In genomic region chr16:64873416-64874305, GRCm38 (mm10) we compare ENCODE assay signal across 7 mouse cellular contexts. TPM values are rescaled to one million over a fixed set of nuclear protein-coding genes. Genes with fewer than 3 reads are reported as not detected.
DNase-seq lines count a peak whose midpoint lies in the region; ATAC-seq lines count a peak whose summit lies in the region.

No protein-coding gene starts in this region.

- peak overlapping the region; percentile 83 for H3K4me3 ChIP-seq in intestine, embryonic 14.5 days (ENCODE audit: low read depth, low read length)

- no peaks in the 10 kb centered on the region for H3K36me3 ChIP-seq in intestine, embryonic 14.5 days (ENCODE audit: control insufficient read depth, insufficient read depth, low read length)

- peak overlapping the region; percentile 77 for H3K9ac ChIP-seq in intestine, embryonic 14.5 days (ENCODE audit: low read length)

- ATAC-seq in intestine, embryonic 14.5 days (replicated peaks; ENCODE audit: low FRiP score, low TSS enrichment, low read depth) = peak; percentile 96

- intact Hi-C loops in left cerebral cortex, postnatal 25 days (cut with DNase I) = loop anchor here (2.0 kb wide), 1 partner anchor 21 kb away; no protein-coding TSS in a partner anchor

- H3K9me3 ChIP-seq in intestine, embryonic 14.5 days (ENCODE audit: control insufficient read depth, low read length) = no peaks in the 10 kb centered on the region

- H3K27me3 ChIP-seq in intestine, embryonic 14.5 days (replicated peaks; ENCODE audit: control insufficient read depth, insufficient read depth, low read length) = no peaks in the 10 kb centered on the region

- peak overlapping the region; percentile 56 for H3K4me2 ChIP-seq in intestine, embryonic 14.5 days (ENCODE audit: low read length)

- WGBS in intestine, embryonic 14.5 days = 2% methylated on average over 29 of the region's 29 CpGs

- DNase-seq in adrenal gland, adult (ENCODE audit: inconsistent age in 2 of 2, low spot score in 1 of 2) = peak; percentile 84 to 96
- peak; percentile 89 for DNase-seq in embryo, embryonic 10.5 days (ENCODE audit: low spot score)
- peak; percentile 49 for DNase-seq in gastrocnemius, postnatal 25 days
- peak; percentile 93 for DNase-seq in intestine, embryonic 14.5 days (ENCODE audit: low spot score)
- DNase-seq in left cerebral cortex, postnatal 25 days (ENCODE audit: low spot score in 2 of 2) = peak; percentile 54
- DNase-seq in mesoderm, embryonic 11.5 days (ENCODE audit: low read depth, low spot score) = peak; percentile 76
- peak; percentile 39 for DNase-seq in right cerebral cortex, postnatal 25 days

- no peaks in the 10 kb centered on the region for H3K4me1 ChIP-seq in intestine, embryonic 14.5 days (replicated peaks; ENCODE audit: control insufficient read depth, insufficient read depth, low read length)

- H3K27ac ChIP-seq in intestine, embryonic 14.5 days (ENCODE audit: low read depth) = peak overlapping the region; percentile 94

RNA-seq across cellular contexts. Expression of gene Cggbp1, which starts 21.9 kb away (rescaled TPM):
- total RNA-seq in gastrocnemius, postnatal 25 days (2021) = 10 to 100 TPM; 21.4 to 25.0 TPM
- polyA plus RNA-seq in intestine, embryonic 14.5 days (2014; fragmentation: Nextera tagmentation; extraction: Ambion mirVana) = 76.6 and 84.6 TPM in 2 replicates
- 10 to 100 TPM; 54.0 to 59.8 TPM for total RNA-seq in left cerebral cortex, postnatal 25 days (2021)

RNA-seq across cellular contexts. Expression of gene Zfp654, which starts 22.2 kb away (rescaled TPM):
- total RNA-seq in gastrocnemius, postnatal 25 days (2021) = 1 to 10 TPM; 7.1 to 7.5 TPM
- 7.5 and 7.9 TPM in 2 replicates for polyA plus RNA-seq in intestine, embryonic 14.5 days (2014; fragmentation: Nextera tagmentation; extraction: Ambion mirVana)
- total RNA-seq in left cerebral cortex, postnatal 25 days (2021) = 10 to 100 TPM; 17.4 to 18.0 TPM

Comparison
In these comparisons a context has a peak if more than half of its experiments do, and no peak if none do; other contexts are left out.
1. Peak in every context shown above with its lines: DNase-seq, ATAC-seq, H3K4me3 ChIP-seq and H3K27ac ChIP-seq.
2. DNase-seq: peak in every context shown above with its lines; median percentile 93 in intestine, embryonic 14.5 days; 90 in adrenal gland, adult; 89 in embryo, embryonic 10.5 days; 76 in mesoderm, embryonic 11.5 days; 54 in left cerebral cortex, postnatal 25 days; 49 in gastrocnemius, postnatal 25 days; 39 in right cerebral cortex, postnatal 25 days.